Comparison of ENCODE assay signal across 26 mouse cellular contexts in genomic region chr3:102997591-102997990, GRCm38 (mm10). TPM values are rescaled to one million over a fixed set of nuclear protein-coding genes. Genes with fewer than 3 reads are reported as not detected.
DNase-seq lines count a peak whose midpoint lies in the region; ATAC-seq lines count a peak whose summit lies in the region.
"Had no signal": no experiment of that assay in that cellular context is flagged by ENCODE, and none has a peak within 500 bp of the region (broad histone marks: within the 10 kb centered on the region; RNA-seq: fewer than 3 reads in every experiment).

No protein-coding gene starts in this region.

- no peaks in the 10 kb centered on the region for H3K27me3 ChIP-seq in hindbrain, embryonic 15.5 days
- no peaks in the 10 kb centered on the region for H3K27me3 ChIP-seq in hindbrain, embryonic 10.5 days (ENCODE audit: insufficient read depth, poor library complexity, severe bottlenecking)
- H3K27me3 ChIP-seq in lung, embryonic 15.5 days, result no peaks in the 10 kb centered on the region
- H3K27me3 ChIP-seq in midbrain, embryonic 16.5 days (ENCODE audit: control insufficient read depth, insufficient read depth, low read depth, low read length), result no peaks in the 10 kb centered on the region
- H3K27me3 ChIP-seq: hindbrain, embryonic 12.5 days; stomach, embryonic 15.5 days had no signal

- ATAC-seq in hindbrain, embryonic 15.5 days (ENCODE audit: low FRiP score, low read depth), result no peak
- no peak for ATAC-seq in lung, embryonic 15.5 days (ENCODE audit: borderline replicate concordance, extremely low read depth, low FRiP score, low TSS enrichment)
- no peak for ATAC-seq in midbrain, embryonic 16.5 days
- ATAC-seq: forebrain, postnatal 0 days; intestine, embryonic 16.5 days had no signal

- no peak overlapping the region for H3K4me3 ChIP-seq in hindbrain, embryonic 15.5 days
- no peak overlapping the region for H3K4me3 ChIP-seq in hindbrain, embryonic 10.5 days
- H3K4me3 ChIP-seq in lung, embryonic 15.5 days, result no peak overlapping the region
- H3K4me3 ChIP-seq in brown adipose tissue, adult 24 weeks (ENCODE audit: insufficient read depth, low read depth, low read length), result no peak overlapping the region
- no peak overlapping the region for H3K4me3 ChIP-seq in midbrain, embryonic 16.5 days (ENCODE audit: low read depth, low read length)
- H3K4me3 ChIP-seq: embryonic facial prominence, embryonic 10.5 days; heart, embryonic 10.5 days; hindbrain, embryonic 12.5 days; stomach, embryonic 15.5 days had no signal

- peaks cover 21% of the 10 kb centered on the region for H3K4me1 ChIP-seq in hindbrain, embryonic 15.5 days (replicated peaks)
- peaks cover 22% of the 10 kb centered on the region for H3K4me1 ChIP-seq in hindbrain, embryonic 10.5 days (replicated peaks)
- H3K4me1 ChIP-seq in lung, embryonic 15.5 days, result peaks cover 16% of the 10 kb centered on the region
- H3K4me1 ChIP-seq in brown adipose tissue, adult 24 weeks (ENCODE audit: control insufficient read depth, insufficient read depth, insufficient read length, low read length), result peaks cover 6% of the 10 kb centered on the region
- peaks cover 18% of the 10 kb centered on the region for H3K4me1 ChIP-seq in midbrain, embryonic 16.5 days (ENCODE audit: control insufficient read depth, insufficient read depth, low read length)

- H3K4me2 ChIP-seq in hindbrain, embryonic 15.5 days, result peak overlapping the region; percentile 9; the same call in 1 of the 2 replicates
- H3K4me2 ChIP-seq in lung, embryonic 15.5 days, result 0 out of 2 replicates have a peak overlapping the region, but pooled peaks have one; percentile 57
- H3K4me2 ChIP-seq in midbrain, embryonic 16.5 days (ENCODE audit: low read length), result no peak overlapping the region
- H3K4me2 ChIP-seq: hindbrain, embryonic 12.5 days; stomach, embryonic 15.5 days had no signal

- no peak for DNase-seq in hindbrain, embryonic 10.5 days (ENCODE audit: low spot score)
- no peak for DNase-seq in lung, postnatal 36 days
- peak; percentile 50 for DNase-seq in NIH3T3 (ENCODE audit: low read depth)
- DNase-seq in spleen, adult 18-20 months, result no peak
- DNase-seq: adrenal gland, postnatal 10 days; cerebellum, postnatal 10 days; forebrain, postnatal 0 days; kidney, postnatal 4 days; lung, adult 18-20 months; midbrain, embryonic 14.5 days; right cerebral cortex, adult 18-20 months; right cerebral cortex, postnatal 4 days; thymus, postnatal 25 days had no signal

- H3K9me3 ChIP-seq in hindbrain, embryonic 15.5 days, result no peaks in the 10 kb centered on the region
- 0 out of 2 replicates have a peak, but pooled peaks cover 9% of the 10 kb centered on the region for H3K9me3 ChIP-seq in hindbrain, embryonic 10.5 days
- no peaks in the 10 kb centered on the region for H3K9me3 ChIP-seq in lung, embryonic 15.5 days
- H3K9me3 ChIP-seq in midbrain, embryonic 16.5 days (replicated peaks; ENCODE audit: control insufficient read depth, low read length, poor library complexity, severe bottlenecking), result no peaks in the 10 kb centered on the region
- H3K9me3 ChIP-seq: heart, embryonic 10.5 days; stomach, embryonic 15.5 days had no signal

- peaks cover 43% of the 10 kb centered on the region for H3K36me3 ChIP-seq in hindbrain, embryonic 15.5 days
- H3K36me3 ChIP-seq in hindbrain, embryonic 10.5 days, result peaks cover 57% of the 10 kb centered on the region
- H3K36me3 ChIP-seq in lung, embryonic 15.5 days, result peaks cover 39% of the 10 kb centered on the region
- H3K36me3 ChIP-seq in midbrain, embryonic 16.5 days (ENCODE audit: control insufficient read depth, insufficient read depth, low read length), result peaks cover 21% of the 10 kb centered on the region

- no peak overlapping the region for H3K9ac ChIP-seq in hindbrain, embryonic 15.5 days
- no peak overlapping the region for H3K9ac ChIP-seq in lung, embryonic 15.5 days
- no peak overlapping the region for H3K9ac ChIP-seq in midbrain, embryonic 16.5 days (ENCODE audit: low read depth, low read length)
- H3K9ac ChIP-seq: forebrain, postnatal 0 days; hindbrain, embryonic 12.5 days; stomach, embryonic 15.5 days had no signal

- no peak overlapping the region for H3K27ac ChIP-seq in hindbrain, embryonic 15.5 days (replicated peaks)
- H3K27ac ChIP-seq in hindbrain, embryonic 10.5 days, result no peak overlapping the region
- no peak overlapping the region for H3K27ac ChIP-seq in lung, embryonic 15.5 days
- H3K27ac ChIP-seq in brown adipose tissue, adult 24 weeks (replicated peaks; ENCODE audit: low read depth, low read length), result 0 out of 2 replicates have a peak overlapping the region, but pooled peaks have one; percentile 8
- H3K27ac ChIP-seq in midbrain, embryonic 16.5 days (ENCODE audit: low read length), result no peak overlapping the region
- H3K27ac ChIP-seq: embryonic facial prominence, embryonic 10.5 days; heart, embryonic 10.5 days; hindbrain, embryonic 12.5 days; left cerebral cortex, adult 2 months; stomach, embryonic 15.5 days had no signal

- 92% methylated on average over 3 of the region's 3 CpGs for WGBS in hindbrain, embryonic 15.5 days
- WGBS in hindbrain, embryonic 10.5 days, result 91% methylated on average over 3 of the region's 3 CpGs
- WGBS in lung, embryonic 15.5 days, result 81% methylated on average over 3 of the region's 3 CpGs
- 90% methylated on average over 3 of the region's 3 CpGs for WGBS in midbrain, embryonic 16.5 days

RNA-seq across cellular contexts. Expression of gene Sike1, which starts 2.1 kb away (rescaled TPM):
- 57.8 and 61.7 TPM in 2 replicates for polyA plus RNA-seq in hindbrain, embryonic 15.5 days (2015; fragmentation: Nextera tagmentation; extraction: Ambion mirVana)
- 72.2 and 77.5 TPM in 2 replicates for polyA plus RNA-seq in hindbrain, embryonic 10.5 days (2016; fragmentation: Nextera tagmentation; extraction: Ambion mirVana)
- 61.6 and 62.5 TPM in 2 replicates for polyA plus RNA-seq in lung, embryonic 15.5 days (2015; fragmentation: Nextera tagmentation; extraction: Ambion mirVana)
- polyA plus RNA-seq in brown adipose tissue, adult 24 weeks (2012; ENCODE audit: insufficient read depth, insufficient read length, missing spikeins), result 24.6 and 33.1 TPM in 2 replicates
- 55.9 and 63.1 TPM in 2 replicates for polyA plus RNA-seq in midbrain, embryonic 16.5 days (2015; fragmentation: Nextera tagmentation; extraction: Ambion mirVana)

RNA-seq across cellular contexts. Expression of gene Csde1, which starts 22.6 kb away (rescaled TPM):
- 314 and 316 TPM in 2 replicates for polyA plus RNA-seq in hindbrain, embryonic 15.5 days (2015; fragmentation: Nextera tagmentation; extraction: Ambion mirVana)
- 362 and 433 TPM in 2 replicates for polyA plus RNA-seq in hindbrain, embryonic 10.5 days (2016; fragmentation: Nextera tagmentation; extraction: Ambion mirVana)
- polyA plus RNA-seq in lung, embryonic 15.5 days (2015; fragmentation: Nextera tagmentation; extraction: Ambion mirVana), result 343 and 346 TPM in 2 replicates
- 377 and 546 TPM in 2 replicates for polyA plus RNA-seq in brown adipose tissue, adult 24 weeks (2012; ENCODE audit: insufficient read depth, insufficient read length, missing spikeins)
- polyA plus RNA-seq in midbrain, embryonic 16.5 days (2015; fragmentation: Nextera tagmentation; extraction: Ambion mirVana), result 358 and 410 TPM in 2 replicates

RNA-seq across cellular contexts. Expression of gene Nr1h5, which starts 33.7 kb away (rescaled TPM):
- not detected in 2 replicates for polyA plus RNA-seq in hindbrain, embryonic 15.5 days (2015; fragmentation: Nextera tagmentation; extraction: Ambion mirVana)
- polyA plus RNA-seq in hindbrain, embryonic 10.5 days (2016; fragmentation: Nextera tagmentation; extraction: Ambion mirVana), result not detected in 2 replicates
- polyA plus RNA-seq in lung, embryonic 15.5 days (2015; fragmentation: Nextera tagmentation; extraction: Ambion mirVana), result 0.06 TPM in 1 of 2 replicates, not detected in the other
- not detected in 2 replicates for polyA plus RNA-seq in brown adipose tissue, adult 24 weeks (2012; ENCODE audit: insufficient read depth, insufficient read length, missing spikeins)
- 0.19 and 0.30 TPM in 2 replicates for polyA plus RNA-seq in midbrain, embryonic 16.5 days (2015; fragmentation: Nextera tagmentation; extraction: Ambion mirVana)
- polyA plus RNA-seq: cortical plate, adult 2 months; embryonic facial prominence, embryonic 10.5 days; hindbrain, embryonic 12.5 days; kidney, embryonic 14.5 days; neural tube, embryonic 14.5 days had no signal
